Mouse (Mus musculus) lung, postnatal 4 days (tissue): Measurements from ENCODE around the gene Cfap299.
"Not testable (repeated sequence)": the region's sequence is repeated elsewhere in the genome, so short reads cannot be mapped to it uniquely, and the experiment has no call there.

Source experiments
- DNase-seq, 2 experiments: peaks; one replicate each; pipeline ENCODE4 v3.0.0; 2021

The Cfap299 gene

GRCm38 (mm10) chr5:98328848-98329624 is at the start of gene Cfap299:
Gene Cfap299 (plus strand): TSS chr5:98329304.
- peak; percentile 81 to 87 for DNase-seq

GRCm38 (mm10) chr5:98281993-98282392 is 47.1 kb upstream of the Cfap299 start:
- DNase-seq: no peak

GRCm38 (mm10) chr5:98283696-98284478 is 45.2 kb upstream of the Cfap299 start:
- no peak for DNase-seq

GRCm38 (mm10) chr5:98290642-98291041 is 38.5 kb upstream of the Cfap299 start:
- DNase-seq: no peak

- DNase-seq: no peak
Observed at GRCm38 (mm10) chr5:98292388-98293048, 36.6 kb upstream of the Cfap299 start.

GRCm38 (mm10) chr5:98293049-98293715 is 35.9 kb upstream of the Cfap299 start:
- DNase-seq: no peak

GRCm38 (mm10) chr5:98300079-98300478 is 29.0 kb upstream of the Cfap299 start:
- DNase-seq: no peak

- no peak for DNase-seq
Observed at GRCm38 (mm10) chr5:98305673-98306072, 23.4 kb upstream of the Cfap299 start.

GRCm38 (mm10) chr5:98306528-98306927 is 22.6 kb upstream of the Cfap299 start:
- no peak for DNase-seq

- DNase-seq: no peak
Observed at GRCm38 (mm10) chr5:98326625-98327024, 2.5 kb upstream of the Cfap299 start.

- DNase-seq: not testable (repeated sequence)
Observed at GRCm38 (mm10) chr5:98343751-98344150, 14.6 kb downstream of the Cfap299 start.

GRCm38 (mm10) chr5:98344581-98344980 is 15.5 kb downstream of the Cfap299 start:
- DNase-seq: no peak

GRCm38 (mm10) chr5:98346067-98346466 is 17.0 kb downstream of the Cfap299 start:
- DNase-seq: no peak

GRCm38 (mm10) chr5:98348605-98349004 is 19.5 kb downstream of the Cfap299 start:
- peak; percentile 72 to 81 for DNase-seq

GRCm38 (mm10) chr5:98359912-98360311 is 30.8 kb downstream of the Cfap299 start:
- no peak for DNase-seq

GRCm38 (mm10) chr5:98360792-98361419 is 31.8 kb downstream of the Cfap299 start:
- no peak for DNase-seq

GRCm38 (mm10) chr5:98363428-98363827 is 34.3 kb downstream of the Cfap299 start:
- no peak for DNase-seq

GRCm38 (mm10) chr5:98365340-98365739 is 36.2 kb downstream of the Cfap299 start:
- no peak for DNase-seq

GRCm38 (mm10) chr5:98368822-98369221 is 39.7 kb downstream of the Cfap299 start:
- no peak for DNase-seq

GRCm38 (mm10) chr5:98369426-98369825 is 40.3 kb downstream of the Cfap299 start:
- DNase-seq: no peak

GRCm38 (mm10) chr5:98376058-98376798 is 47.1 kb downstream of the Cfap299 start:
- DNase-seq: no peak

GRCm38 (mm10) chr5:98376799-98377090 is 47.6 kb downstream of the Cfap299 start:
- no peak for DNase-seq
